Mouse (Mus musculus) adrenal gland, adult 8-10 months (tissue): ENCODE measurements at regions not wholly inside any gene's neighbourhood (a gene's known extent, or its start where the extent isn't known, plus 50 kb on each side); places are given as distances from the start of the nearest gene placed in this dataset.

Experiments
- DNase-seq: peaks from one replicate; pipeline ENCODE4 v3.0.0; 2022

GRCm38 (mm10) chr19:6684921-6685320 is 142.1 kb upstream of the Slc22a12 start:
- DNase-seq, result no peak

GRCm38 (mm10) chr19:6679392-6680307 is 136.8 kb upstream of the Slc22a12 start:
- no peak for DNase-seq

DNA sequence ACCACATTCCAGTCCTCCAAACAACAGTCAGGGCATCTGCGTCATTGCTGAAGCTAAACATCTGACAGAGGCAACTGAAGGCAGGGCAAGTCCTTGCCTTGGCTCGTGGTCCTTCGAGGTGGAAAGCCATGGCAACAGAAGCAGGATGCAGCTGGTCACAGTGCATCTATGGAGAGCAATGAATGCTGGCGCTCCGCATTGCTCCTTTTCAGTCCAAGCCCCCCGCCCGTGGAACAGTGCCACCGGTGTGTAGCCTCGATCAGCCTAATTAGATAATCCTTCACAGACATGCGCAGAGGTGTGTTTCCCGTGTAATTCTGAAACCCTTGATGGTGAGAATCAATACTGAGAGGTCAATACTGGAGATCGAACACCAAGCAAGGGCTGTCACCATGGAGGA is 134.7 kb upstream of the Slc22a12 start:
- DNase-seq, result no peak

- DNase-seq, result no peak
Observed at GRCm38 (mm10) chr19:6675586-6675985, 132.8 kb upstream of the Slc22a12 start.

DNA sequence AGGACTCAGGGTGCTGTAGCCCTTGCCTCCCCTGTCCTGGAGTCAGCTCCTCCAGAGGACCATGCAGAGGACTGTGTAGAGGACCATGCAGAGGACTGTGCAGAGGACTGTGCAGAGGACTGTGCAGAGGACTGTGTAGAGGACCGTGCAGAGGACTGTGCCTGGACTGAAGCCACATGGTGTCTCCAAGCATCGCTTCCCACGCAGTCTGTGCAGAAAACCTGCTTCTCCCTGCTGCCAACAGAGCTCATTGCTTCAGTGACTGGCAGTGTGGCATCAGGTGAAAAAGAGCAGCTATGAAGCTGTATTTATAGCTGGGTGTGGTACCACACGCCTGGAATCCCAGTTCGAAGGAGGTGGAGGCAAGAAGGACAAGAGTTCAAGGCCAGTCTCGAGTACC is 128.9 kb upstream of the Slc22a12 start:
- DNase-seq, result no peak

GRCm38 (mm10) chr19:6669881-6670280 is 127.0 kb upstream of the Slc22a12 start:
- no peak for DNase-seq

DNA sequence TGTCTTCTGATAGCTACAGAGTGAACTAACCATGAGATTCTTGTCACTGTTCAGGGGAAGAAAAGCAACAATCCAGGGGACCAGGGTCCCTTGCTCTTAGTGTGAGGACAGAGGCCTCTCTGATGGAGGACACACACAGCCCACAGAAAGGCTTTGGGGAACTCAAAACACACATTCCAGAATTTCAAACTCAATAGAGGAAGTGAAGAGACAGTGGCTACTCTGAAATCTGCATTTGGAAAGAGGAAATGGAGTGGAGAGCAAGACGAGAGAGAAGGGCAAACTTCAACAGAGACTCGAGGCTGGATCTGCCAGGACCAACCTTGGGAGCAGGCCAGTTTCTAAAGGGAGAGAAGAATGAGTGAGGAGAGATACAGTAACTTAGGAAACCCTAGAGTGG is 125.7 kb upstream of the Slc22a12 start:
- no peak for DNase-seq

GRCm38 (mm10) chr19:6666187-6666722 is 123.4 kb upstream of the Slc22a12 start:
- no peak for DNase-seq

- no peak for DNase-seq
Observed at GRCm38 (mm10) chr19:6665264-6666054, 122.6 kb upstream of the Slc22a12 start.

DNA sequence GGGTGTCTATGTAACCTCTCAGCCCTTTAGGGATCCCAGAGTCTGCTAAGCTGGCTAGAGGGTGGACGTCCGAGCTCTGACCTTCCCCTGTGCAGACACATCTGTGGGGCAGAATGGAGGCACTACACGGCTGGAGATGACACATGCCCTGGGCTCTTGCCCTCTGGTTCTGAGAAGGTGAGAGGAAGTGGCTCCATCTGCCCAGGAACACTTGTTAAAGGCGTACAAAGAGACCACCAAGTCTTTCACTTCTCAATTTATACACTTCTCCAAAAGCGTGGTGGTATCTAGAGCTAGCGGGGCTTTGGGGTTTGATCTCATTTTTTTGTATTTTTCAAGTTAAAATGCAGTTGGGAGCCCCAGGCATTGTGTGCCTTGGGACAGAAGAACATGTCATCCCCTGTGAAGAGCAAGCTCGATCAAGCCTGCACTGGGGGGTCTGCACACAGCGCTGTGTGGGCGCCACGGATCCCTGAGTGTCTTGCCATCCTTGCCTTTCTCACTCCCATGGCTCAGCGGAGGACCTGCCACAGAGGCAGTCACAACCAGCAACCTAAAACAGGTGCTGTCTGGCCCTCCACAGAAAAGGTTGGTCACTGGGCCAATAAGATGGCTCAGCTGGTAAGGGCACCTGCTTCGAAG is 121.6 kb upstream of the Slc22a12 start:
- DNase-seq, result no peak

DNA sequence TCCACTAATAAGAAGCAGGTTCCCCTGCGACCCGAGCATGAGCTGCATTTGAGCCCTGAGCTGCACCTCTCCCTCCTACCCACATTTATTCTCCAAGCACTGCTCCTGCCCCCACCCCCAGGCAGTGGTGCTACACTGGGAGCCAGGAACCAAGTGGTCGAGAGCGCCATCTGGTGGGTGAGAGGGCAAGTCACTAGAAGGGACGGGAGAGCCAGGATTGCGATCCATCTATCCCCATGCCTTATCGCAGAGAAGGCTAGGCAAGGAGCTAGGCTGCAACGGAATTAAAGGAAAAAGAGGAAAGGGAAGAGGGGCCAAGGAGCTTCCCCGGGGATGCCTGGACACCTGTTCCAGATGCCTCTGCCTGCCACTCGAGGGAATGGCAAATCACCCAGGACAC is 120.6 kb upstream of the Slc22a12 start:
- peak; percentile 66 for DNase-seq

- DNase-seq, result peak; percentile 61
Observed at GRCm38 (mm10) chr19:6662346-6662939, 119.6 kb upstream of the Slc22a12 start.

DNA sequence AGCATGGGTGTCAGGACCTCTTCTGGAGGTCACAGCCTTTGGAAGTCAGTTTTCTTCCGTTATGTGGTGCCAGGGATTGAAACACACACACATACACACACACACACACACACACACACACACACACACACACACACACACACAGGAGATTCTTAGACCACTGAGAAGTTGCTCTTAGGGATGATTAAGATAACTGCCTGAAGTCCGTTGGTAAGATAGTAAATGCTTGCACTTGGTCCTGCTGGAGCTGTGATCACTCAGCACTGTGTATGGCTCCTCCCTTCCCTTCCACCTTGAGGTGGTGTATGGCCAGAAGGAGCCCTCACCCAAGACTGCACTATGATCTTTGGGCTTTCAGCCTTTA is 118.7 kb upstream of the Slc22a12 start:
- DNase-seq, result no peak

DNA sequence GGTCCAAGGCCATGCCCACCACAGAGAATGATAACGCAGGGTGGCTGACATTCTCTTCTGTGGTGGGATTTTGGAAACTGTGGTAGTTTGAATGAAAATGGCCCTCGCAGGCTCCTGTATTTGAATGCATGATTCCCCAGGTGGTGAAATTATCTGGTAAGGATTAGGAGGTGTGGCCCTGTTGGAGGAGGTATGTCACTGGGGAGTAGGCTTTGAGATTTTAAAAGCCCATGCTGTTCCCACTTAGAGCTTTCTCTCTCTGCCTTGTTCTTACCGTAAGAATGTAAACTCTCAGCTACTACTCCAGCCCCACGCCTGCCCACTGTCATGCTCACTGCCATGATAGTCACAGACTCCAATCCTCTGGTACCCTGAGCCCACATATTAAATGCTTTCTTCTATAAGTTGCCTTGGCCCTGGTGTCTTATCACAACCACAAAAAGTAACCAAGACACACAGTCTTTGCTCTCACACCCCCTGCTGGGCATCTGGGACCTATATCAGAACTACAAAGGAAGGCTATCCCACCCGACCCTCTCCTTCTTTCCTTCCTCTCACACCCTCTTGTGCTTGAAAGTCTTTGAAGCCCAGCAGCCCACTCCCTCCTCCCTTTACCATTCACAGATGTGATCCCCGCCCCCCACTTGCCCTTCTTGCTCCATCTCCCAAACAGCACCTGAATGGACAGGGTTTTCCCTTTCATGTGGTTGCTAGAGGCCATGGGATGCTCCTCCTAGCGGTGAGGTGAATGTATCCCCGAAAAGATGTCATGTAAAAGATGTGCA is 118.1 kb upstream of the Slc22a12 start:
- DNase-seq, result no peak

DNA sequence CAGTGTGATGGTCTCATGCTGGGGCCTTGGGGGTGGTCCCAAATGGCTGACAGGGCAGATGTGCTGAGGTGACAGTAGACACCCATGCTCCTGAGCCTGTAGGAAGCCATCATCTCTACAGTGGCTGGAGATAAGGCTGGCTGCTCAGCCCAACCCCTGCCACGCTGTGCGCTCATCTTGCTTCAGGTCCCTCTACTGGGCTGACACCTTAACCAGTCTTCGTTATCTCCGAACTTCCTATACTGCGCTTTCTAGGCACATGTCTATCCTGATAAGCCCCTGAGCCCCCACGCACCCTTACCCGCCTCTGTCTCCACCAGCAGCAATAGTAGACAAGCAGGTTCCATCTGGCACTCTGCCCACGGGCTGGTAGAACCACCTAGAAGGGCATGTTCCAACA is 117.3 kb upstream of the Slc22a12 start:
- DNase-seq, result no peak

DNA sequence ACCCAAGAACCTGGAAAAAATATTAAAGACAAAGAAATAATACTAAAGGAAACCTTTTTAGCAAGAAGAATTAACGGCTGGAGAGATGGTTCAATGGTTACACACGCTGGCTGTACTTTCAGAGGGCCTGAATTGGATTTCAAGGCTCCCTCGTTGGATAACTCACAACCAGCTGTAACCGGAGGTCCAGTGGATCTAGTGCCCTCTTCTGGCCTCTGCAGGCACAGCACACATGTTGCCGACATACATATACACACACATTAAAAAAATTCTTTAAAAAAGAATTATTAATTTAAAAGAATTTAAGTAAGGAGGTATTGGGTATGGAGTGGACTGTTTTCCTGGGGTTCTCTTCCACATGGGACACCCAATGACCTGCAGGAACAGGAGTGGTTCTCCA is 111.7 kb upstream of the Slc22a12 start:
- no peak for DNase-seq

GRCm38 (mm10) chr19:6652775-6653174 is 109.9 kb upstream of the Slc22a12 start:
- no peak for DNase-seq

DNA sequence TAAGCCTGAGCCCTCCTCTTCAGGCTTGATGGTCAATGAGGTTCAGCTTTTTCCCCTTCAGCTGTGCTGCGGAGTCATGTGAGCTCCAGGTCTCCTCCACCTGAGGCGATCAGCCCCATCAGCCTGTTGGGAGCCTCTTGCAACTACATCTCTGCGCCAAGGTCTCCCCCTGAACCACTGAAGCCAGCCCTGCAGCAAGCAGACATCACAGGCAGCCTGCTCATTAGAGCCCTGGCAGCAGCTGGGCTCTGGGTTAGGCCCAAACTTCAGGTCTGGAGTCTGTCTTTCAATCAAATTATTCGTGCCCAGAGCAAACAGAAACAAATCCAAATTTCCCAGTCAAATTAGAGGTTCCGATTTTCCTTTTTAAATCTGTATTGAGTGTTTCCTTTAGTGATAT is 108.4 kb upstream of the Slc22a12 start:
- DNase-seq, result no peak

DNA sequence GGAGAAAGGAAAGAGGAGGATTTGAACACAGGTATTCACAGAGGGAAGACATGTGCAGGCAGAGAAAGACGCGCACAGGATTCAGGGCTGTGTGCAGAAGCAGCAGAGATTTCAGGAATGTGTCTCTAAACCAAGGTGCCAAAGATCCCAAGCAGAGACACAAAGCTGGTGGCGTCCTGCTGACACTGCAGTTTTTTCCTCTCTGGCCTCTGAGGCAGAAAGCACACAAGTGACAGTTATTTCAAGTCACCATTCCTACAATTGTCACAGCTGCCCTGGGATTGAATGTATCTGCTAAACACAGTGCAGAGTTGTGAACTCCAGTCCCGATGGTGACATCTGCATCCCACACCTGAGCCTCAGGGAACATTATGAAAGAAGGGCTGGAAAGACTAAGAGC is 107.1 kb upstream of the Slc22a12 start:
- DNase-seq, result no peak

DNA sequence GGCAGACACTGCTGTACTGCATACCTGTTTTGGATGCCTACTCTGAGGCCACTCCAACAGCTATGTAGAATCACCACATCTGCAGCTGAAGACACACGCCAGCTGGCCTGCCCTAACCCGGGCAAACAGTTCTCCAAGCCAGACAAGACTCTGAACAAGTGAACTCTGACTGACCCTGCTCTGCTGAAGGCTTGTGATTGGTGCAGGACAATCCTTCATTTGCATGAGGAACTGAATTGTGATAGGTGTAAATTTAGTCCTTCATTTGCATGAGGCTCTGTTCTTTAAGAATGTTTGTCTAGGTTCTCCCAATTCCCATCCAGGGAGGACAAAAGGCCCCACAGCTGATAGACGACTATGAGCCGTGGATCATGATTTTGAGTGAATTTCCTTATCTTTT is 104.9 kb upstream of the Slc22a12 start:
- no peak for DNase-seq

- no peak for DNase-seq
Observed at GRCm38 (mm10) chr19:6647216-6647615, 104.4 kb upstream of the Slc22a12 start.

DNA sequence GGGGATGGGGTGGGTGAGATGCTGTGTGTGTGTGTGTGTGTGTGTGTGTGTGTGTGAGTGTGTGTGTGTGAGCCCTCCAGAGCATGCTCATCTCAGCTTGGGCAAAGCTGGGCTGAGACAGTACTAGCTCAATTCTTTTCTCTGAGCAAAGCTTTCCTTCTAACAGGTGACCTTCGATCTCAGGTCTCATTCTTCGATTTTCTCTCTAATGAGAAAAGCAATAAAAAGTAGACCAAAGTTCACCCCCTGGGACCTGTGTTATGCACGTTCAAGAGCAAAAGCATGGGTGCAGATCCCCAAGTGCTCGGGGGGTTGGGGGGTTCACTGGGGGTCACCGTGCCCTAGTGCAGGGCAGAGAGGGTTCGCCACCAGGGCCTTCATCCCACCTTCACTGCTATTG is 103.1 kb upstream of the Slc22a12 start:
- DNase-seq, result no peak
